Mouse (Mus musculus) kidney, embryonic 16.5 days (tissue): Measurements from ENCODE around the gene Aldh1l2. TPM values are rescaled to one million over a fixed set of nuclear protein-coding genes. Genes with fewer than 3 reads are reported as not detected.
"Not testable (repeated sequence)": the region's sequence is repeated elsewhere in the genome, so short reads cannot be mapped to it uniquely, and the experiment has no call there.

Source experiments
- ATAC-seq: fragments of 200-750 bp; cut with Nextera tagmentation; 2 replicates; pipeline ENCODE4 v1.8.0; 2017; ENCODE audit warnings: moderate TSS enrichment; ENCODE audit not compliant: low FRiP score, low TSS enrichment
- H3K27ac ChIP-seq: fragments of 300-500 bp; sonication (generic); 2 replicates; pipeline ENCODE4 v1.5.1; 2014; ENCODE audit warnings: low read length
- H3K27me3 ChIP-seq: fragments of 300-500 bp; sonication (generic); 2 replicates; pipeline ENCODE4 v1.6.1; 2014; ENCODE audit warnings: low read length, control low read depth, mixed read lengths; ENCODE audit not compliant: insufficient read depth
- H3K36me3 ChIP-seq: fragments of 300-500 bp; sonication (generic); 2 replicates; pipeline ENCODE4 v1.6.1; 2014; ENCODE audit warnings: low read length, control low read depth, mixed read lengths; ENCODE audit not compliant: insufficient read depth
- H3K4me1 ChIP-seq: fragments of 300-500 bp; sonication (generic); 2 replicates; pipeline ENCODE4 v1.6.1; 2014; ENCODE audit warnings: low read length, control low read depth, mixed read lengths; ENCODE audit not compliant: insufficient read depth
- H3K4me2 ChIP-seq: fragments of 300-500 bp; sonication (generic); replicated peaks from 2 replicates; pipeline ENCODE4 v1.6.1; 2014; ENCODE audit warnings: low read depth, low read length
- H3K4me3 ChIP-seq: fragments of 300-500 bp; sonication (generic); 2 replicates; pipeline ENCODE4 v1.5.1; 2014; ENCODE audit warnings: mild to moderate bottlenecking, low read length
- H3K9ac ChIP-seq: fragments of 300-500 bp; sonication (generic); replicated peaks from 2 replicates; pipeline ENCODE4 v1.6.1; 2014; ENCODE audit warnings: low read length
- H3K9me3 ChIP-seq: fragments of 300-500 bp; sonication (generic); 2 replicates; pipeline ENCODE4 v1.6.1; 2016; ENCODE audit warnings: low read length, control low read depth
- WGBS: fragments of 180-500 bp; shearing (Covaris S2); extraction: QIAGEN DNeasy Blood & Tissue Kit; methylation state at CpG from one replicate; pipeline ENCODE4 v1.1.7; 2014; 5-methylcytosine and 5-hydroxymethylcytosine counted together
- polyA plus RNA-seq: library from polyadenylated mRNA; unstranded; fragments of >200 nt; fragmentation: Nextera tagmentation; extraction: Ambion mirVana; gene quantifications from 2 replicates; pipeline ENCODE4 v1.2.1, GENCODE M21; 2015

Aldh1l2 gene
- polyA plus RNA-seq, 1 experiment from 2014 or later = 0.80 TPM

DNA sequence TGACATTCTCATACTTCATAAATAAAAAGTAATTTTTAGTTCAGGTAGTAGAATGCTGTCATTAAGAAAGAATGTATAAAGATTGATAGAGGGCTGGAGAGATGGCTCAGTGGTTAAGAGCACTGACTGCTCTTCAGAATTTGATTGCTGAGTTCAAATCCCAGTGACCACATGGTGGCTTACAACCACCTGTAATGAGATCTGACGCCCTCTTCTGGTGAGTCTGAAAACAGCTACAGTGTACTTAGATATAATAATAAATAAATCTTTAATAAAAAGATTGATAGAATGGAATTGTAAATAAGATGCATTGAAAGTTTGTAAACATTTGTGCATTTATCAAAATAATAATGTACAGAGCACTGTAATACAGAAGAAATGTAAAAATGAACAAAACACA lies 2.5 kb upstream of the Aldh1l2 start:
- ATAC-seq = no peak
- H3K9ac ChIP-seq = no peak overlapping the region
- WGBS = 7% methylated on average over 1 of the region's 1 CpGs

GRCm38 (mm10) chr10:83533258-83533909 lies 556 bp downstream of the Aldh1l2 start:
- Histone ChIP-seq H3K4me1 (peaks cover 12% of the 10 kb centered on the region; the same call in 1 of the 2 replicates), H3K9me3 (no peaks in the 10 kb centered on the region), H3K4me2 (peak overlapping the region; percentile 81), H3K4me3 (peak overlapping the region; percentile 47), H3K9ac (peak overlapping the region; percentile 50), H3K27me3 (peaks cover 3% of the 10 kb centered on the region; the same call in 1 of the 2 replicates), H3K27ac (no peak overlapping the region), H3K36me3 (no peaks in the 10 kb centered on the region)
- WGBS = 3% methylated on average over 27 of the region's 27 CpGs
- ATAC-seq = peak; percentile 46; the same call in 1 of the 2 replicates

More for the DNA sequence above, 2.5 kb upstream of the Aldh1l2 start:
- no peak overlapping the region for H3K4me3 ChIP-seq
- H3K4me2 ChIP-seq = no peak overlapping the region
- H3K4me1 ChIP-seq = peaks cover 12% of the 10 kb centered on the region; the same call in 1 of the 2 replicates
- H3K27ac ChIP-seq = no peak overlapping the region
- H3K36me3 ChIP-seq = no peaks in the 10 kb centered on the region
- no peaks in the 10 kb centered on the region for H3K9me3 ChIP-seq
- peaks cover 3% of the 10 kb centered on the region; the same call in 1 of the 2 replicates for H3K27me3 ChIP-seq

- Histone ChIP-seq H3K4me2 (no peak overlapping the region), H3K36me3 (no peaks in the 10 kb centered on the region), H3K4me3 (no peak overlapping the region), H3K9ac (no peak overlapping the region), H3K4me1 (peaks cover 12% of the 10 kb centered on the region; the same call in 1 of the 2 replicates), H3K9me3 (no peaks in the 10 kb centered on the region), H3K27me3 (peaks cover 3% of the 10 kb centered on the region; the same call in 1 of the 2 replicates), H3K27ac (no peak overlapping the region)
- no peak for ATAC-seq
- WGBS = 78% methylated on average over 6 of the region's 6 CpGs
These were observed 3.5 kb downstream of the Aldh1l2 start for GRCm38 (mm10) chr10:83530384-83530967.

GRCm38 (mm10) chr10:83524238-83524637 lies 9.7 kb downstream of the Aldh1l2 start:
- H3K9ac ChIP-seq, H3K27me3 ChIP-seq, H3K9me3 ChIP-seq, ATAC-seq, H3K4me2 ChIP-seq, H3K4me3 ChIP-seq, H3K36me3 ChIP-seq, H3K27ac ChIP-seq, H3K4me1 ChIP-seq: not testable (repeated sequence)

- 75% methylated on average over 4 of the region's 4 CpGs for WGBS
- Histone ChIP-seq H3K9me3 (0 out of 2 replicates have a peak, but pooled peaks cover 3% of the 10 kb centered on the region), H3K4me2 (no peak overlapping the region), H3K27ac (no peak overlapping the region), H3K4me1 (no peaks in the 10 kb centered on the region), H3K36me3 (no peaks in the 10 kb centered on the region), H3K9ac (no peak overlapping the region), H3K4me3 (no peak overlapping the region), H3K27me3 (no peaks in the 10 kb centered on the region)
- no peak for ATAC-seq
These were observed 12.9 kb downstream of the Aldh1l2 start for GRCm38 (mm10) chr10:83520990-83521389.

GRCm38 (mm10) chr10:83513736-83514135 lies 20.2 kb downstream of the Aldh1l2 start:
- H3K4me3 ChIP-seq = no peak overlapping the region
- H3K36me3 ChIP-seq = no peaks in the 10 kb centered on the region
- no peaks in the 10 kb centered on the region for H3K9me3 ChIP-seq
- no peak overlapping the region for H3K27ac ChIP-seq
- no peak overlapping the region for H3K4me2 ChIP-seq
- H3K27me3 ChIP-seq = no peaks in the 10 kb centered on the region
- 73% methylated on average over 8 of the region's 8 CpGs for WGBS
- no peaks in the 10 kb centered on the region for H3K4me1 ChIP-seq
- no peak overlapping the region for H3K9ac ChIP-seq
- ATAC-seq = no peak

DNA sequence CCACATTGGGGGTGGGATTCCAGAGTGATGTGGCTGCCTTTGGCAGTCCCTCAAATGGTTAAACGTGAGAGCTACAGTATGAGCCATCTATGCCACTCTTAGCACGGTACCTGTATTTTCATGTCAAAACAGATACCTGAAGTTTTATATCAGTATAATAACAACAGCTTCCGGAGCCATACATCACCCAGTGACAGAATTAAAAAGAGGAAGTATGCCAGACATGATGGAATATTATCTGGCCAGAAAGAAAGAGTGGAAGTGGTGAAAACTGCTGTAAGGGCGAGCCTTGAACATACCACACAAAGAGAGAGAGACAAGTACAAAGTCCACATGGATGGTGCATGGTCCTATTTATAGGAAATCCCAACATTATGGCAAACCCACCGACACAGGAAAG lies 22.6 kb downstream of the Aldh1l2 start:
- Histone ChIP-seq H3K4me2 (no peak overlapping the region), H3K9me3 (no peaks in the 10 kb centered on the region)
- no peak for ATAC-seq

DNA sequence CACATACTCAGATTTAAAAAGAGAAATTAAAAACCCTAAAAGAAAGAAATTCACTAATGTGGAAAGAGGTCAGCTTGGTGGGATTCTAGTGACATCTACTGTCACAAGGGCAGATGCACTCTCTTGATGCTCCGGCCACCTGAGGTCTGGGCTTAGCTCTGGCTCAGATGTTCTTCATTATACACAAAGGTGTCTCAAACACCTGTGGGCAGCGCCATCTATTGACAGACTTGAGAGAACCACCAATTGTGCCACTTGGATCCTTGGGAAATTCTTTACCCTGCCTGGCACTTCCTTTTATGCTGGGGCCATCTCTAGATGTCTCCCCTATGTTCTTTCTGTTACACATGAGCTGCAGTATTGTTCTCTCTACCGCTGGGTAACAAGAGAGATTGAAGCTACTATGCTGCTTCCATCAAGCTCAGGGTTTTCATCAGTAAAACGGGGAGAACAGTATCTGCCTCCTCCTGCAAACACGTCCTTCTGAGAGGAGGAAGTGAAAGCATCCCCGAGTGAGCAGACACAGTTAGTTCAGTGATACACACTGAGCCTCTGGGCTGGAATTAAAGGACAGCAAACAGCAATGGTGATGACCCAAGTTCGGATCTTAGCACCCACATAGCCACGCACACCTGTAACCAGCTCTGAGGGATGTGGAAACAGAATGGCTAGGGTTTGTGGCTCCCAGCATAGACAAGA lies 24.8 kb downstream of the Aldh1l2 start:
- ATAC-seq = no peak
- Histone ChIP-seq H3K36me3 (no peaks in the 10 kb centered on the region), H3K27ac (no peak overlapping the region), H3K27me3 (no peaks in the 10 kb centered on the region), H3K4me2 (no peak overlapping the region), H3K4me1 (no peaks in the 10 kb centered on the region), H3K4me3 (no peak overlapping the region), H3K9ac (no peak overlapping the region), H3K9me3 (no peaks in the 10 kb centered on the region)
- WGBS = 69% methylated on average over 8 of the region's 8 CpGs

More for the DNA sequence above, 22.6 kb downstream of the Aldh1l2 start:
- 80% methylated on average over 5 of the region's 5 CpGs for WGBS
- no peaks in the 10 kb centered on the region for H3K4me1 ChIP-seq
- H3K4me3 ChIP-seq = no peak overlapping the region
- no peak overlapping the region for H3K9ac ChIP-seq
- H3K27me3 ChIP-seq = no peaks in the 10 kb centered on the region
- no peaks in the 10 kb centered on the region for H3K36me3 ChIP-seq
- H3K27ac ChIP-seq = no peak overlapping the region

DNA sequence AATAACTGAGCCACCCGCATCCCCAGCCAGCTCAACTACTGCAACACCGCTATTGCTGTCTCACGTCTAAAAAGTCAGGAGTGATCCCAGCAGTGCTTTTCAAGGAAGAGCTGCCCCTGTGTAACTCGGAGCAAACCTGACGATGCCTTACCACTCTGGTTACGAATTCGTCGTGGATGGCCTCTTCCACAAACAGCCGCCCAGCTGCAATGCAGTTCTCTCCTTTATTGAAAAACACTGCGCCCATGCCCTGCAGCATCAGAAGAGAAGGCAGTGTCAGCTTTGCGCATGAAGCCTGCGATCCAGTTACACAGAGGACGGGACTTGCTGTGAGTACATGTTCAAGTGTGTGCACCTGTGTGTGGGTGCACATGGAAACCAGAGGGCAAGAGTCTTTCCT lies 36.6 kb downstream of the Aldh1l2 start:
- H3K27me3 ChIP-seq = no peaks in the 10 kb centered on the region
- H3K4me3 ChIP-seq = no peak overlapping the region
- no peaks in the 10 kb centered on the region for H3K4me1 ChIP-seq
- no peak overlapping the region for H3K27ac ChIP-seq
- no peaks in the 10 kb centered on the region for H3K36me3 ChIP-seq
- H3K9ac ChIP-seq = no peak overlapping the region
- WGBS = 72% methylated on average over 13 of the region's 13 CpGs
- ATAC-seq = no peak
- no peaks in the 10 kb centered on the region for H3K9me3 ChIP-seq
- no peak overlapping the region for H3K4me2 ChIP-seq

DNA sequence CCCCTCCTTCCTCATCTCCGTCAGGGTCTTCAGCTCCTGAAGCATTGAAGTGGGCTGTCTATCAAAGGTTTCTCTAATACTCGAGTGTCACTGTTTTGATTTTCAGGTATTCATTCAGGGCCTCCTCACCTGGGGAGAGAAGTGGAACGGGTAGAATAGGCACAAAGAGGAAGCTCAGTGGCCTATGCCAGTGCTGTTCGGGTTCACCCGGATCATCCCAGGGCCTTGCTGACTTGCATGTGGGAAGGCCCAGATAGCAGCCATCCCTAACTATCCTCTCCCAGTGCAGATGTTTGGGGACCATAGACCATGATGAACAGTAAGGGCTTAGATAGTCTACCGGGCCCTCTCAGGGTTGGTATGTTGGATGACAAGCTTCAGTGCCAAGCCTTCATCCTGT lies 43.4 kb downstream of the Aldh1l2 start:
- Histone ChIP-seq H3K27me3 (no peaks in the 10 kb centered on the region), H3K27ac (no peak overlapping the region), H3K9ac (no peak overlapping the region), H3K9me3 (no peaks in the 10 kb centered on the region), H3K36me3 (no peaks in the 10 kb centered on the region), H3K4me2 (no peak overlapping the region), H3K4me1 (no peaks in the 10 kb centered on the region), H3K4me3 (no peak overlapping the region)
- ATAC-seq = no peak
- 89% methylated on average over 6 of the region's 6 CpGs for WGBS
